Mouse (Mus musculus): ENCODE results near the gene Golim4.

DNA sequence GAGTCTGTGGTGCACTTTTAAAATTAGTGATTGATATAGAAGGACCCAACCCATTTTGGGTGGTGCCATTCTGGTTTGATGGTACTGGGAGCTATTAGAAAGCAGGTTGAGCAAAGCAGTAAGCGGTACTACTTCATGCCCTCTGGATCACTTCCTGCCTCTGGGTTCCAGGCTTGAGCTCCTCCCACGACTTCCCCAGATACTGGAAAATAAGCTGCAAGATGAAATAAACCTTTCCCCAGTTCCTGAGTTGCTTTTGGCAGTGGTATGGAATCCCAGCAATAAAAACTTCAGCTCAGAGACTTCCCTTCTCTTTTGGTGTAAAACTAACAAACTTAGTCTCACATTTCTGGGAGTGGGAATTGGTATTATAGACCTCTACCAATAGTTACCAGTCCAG, 43.7 kb upstream of the Golim4 start:
- TF ChIP-seq CTCF (IDR thresholded peaks at IDR 0.05; ENCODE audit: low read depth): no peak
- no peak for TF ChIP-seq EP300 (IDR thresholded peaks at IDR 0.05; ENCODE audit: low read depth)
